Mouse (Mus musculus): ENCODE measurements at regions not wholly inside any gene's neighbourhood (a gene's known extent, or its start where the extent isn't known, plus 50 kb on each side); places are given as distances from the start of the nearest gene placed in this dataset.
"Not testable (repeated sequence)": the region's sequence is repeated elsewhere in the genome, so short reads cannot be mapped to it uniquely, and the experiment has no call there.

DNA sequence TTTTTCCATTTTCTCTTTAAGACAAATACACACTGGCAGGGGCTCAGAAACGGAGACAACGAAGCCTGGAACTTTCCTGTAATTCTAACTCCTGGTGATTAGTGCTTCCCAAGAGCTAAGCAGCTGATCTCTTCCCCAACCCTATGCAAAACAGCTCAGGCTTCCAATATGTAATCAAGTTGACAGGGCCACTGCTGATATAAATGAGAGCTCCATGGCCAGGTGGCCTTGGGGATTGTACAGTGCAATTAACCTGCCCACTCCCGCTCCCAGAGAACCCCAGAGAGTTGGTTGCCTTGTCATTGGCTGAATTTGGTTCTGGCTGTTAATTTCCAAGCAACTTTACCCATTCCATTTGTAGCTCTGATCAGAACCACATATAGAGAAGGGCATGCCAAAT is 67.8 kb downstream of the 4933415F23Rik start:
- no peak for DNase-seq

DNA sequence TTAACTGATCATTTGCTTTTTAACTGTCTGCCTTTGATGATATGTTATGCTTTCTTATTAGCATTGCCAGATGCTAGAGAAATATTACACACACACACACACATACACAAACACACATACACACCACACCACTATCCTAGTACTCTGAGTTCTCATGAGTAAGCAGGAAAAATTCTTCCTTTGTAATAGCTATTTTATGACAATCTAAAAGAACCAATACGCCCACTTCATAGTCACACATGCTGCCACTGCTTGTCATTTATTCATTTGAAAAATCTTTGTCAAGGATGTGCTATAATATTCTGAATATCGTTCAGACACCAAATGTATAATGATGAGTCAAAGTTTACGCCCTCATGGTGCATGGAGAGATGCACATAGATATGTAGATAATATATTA is 78.5 kb downstream of the 4933415F23Rik start:
- no peak for DNase-seq

DNA sequence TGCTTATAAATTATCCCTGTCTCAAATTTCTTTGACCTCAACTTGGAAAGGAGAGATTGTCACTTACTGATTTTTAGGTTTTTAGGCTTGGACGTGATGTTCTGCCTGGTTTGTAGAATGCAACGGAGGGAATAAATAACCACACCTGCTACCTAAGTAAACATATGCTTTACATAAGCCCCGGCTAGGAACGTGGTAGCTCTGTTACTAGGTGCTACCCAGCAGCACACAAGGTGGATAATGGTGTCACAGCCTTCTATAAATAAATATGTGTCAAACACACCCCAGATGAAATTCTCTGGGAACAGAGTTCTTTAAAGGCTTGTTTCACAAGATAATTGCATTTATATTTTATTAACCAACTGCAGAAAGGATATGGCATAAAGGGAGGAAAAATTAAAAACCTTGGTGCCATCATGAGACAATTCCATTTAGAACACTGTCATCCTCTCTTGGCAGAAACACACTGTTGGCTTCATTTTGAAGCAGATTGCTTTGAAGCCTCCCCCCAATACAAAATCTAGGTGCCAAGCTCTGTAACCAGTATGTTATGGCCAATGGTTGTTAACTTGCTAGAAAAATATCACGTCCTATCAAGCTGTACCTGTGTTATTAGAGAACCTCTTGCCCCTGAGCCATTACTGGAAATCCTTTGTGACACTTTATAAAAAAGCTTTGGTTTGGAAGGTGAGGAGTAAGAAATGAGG is 94.1 kb downstream of the 4933415F23Rik start:
- peak in 1 of 2 experiments; percentile 19 for DNase-seq

DNA sequence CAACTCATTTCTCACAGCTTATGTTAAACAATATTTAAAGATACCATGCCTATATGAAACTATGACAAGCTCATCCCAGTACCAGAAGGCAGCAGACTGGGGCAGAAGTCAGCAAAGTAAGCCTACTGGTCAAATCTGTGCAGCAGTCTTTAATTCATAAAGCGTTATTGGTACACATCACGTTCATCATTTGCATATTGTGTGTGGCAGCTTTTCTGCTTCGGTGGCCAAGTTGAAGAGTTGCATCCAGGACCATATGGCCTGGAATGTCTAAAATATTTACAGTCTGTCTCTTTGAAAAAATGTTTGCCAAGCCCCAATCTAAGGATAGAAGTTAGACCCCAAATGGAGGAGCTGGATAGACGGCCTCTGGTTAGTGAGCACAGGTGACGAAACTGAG is 97.2 kb downstream of the 4933415F23Rik start:
- DNase-seq: no peak

DNA sequence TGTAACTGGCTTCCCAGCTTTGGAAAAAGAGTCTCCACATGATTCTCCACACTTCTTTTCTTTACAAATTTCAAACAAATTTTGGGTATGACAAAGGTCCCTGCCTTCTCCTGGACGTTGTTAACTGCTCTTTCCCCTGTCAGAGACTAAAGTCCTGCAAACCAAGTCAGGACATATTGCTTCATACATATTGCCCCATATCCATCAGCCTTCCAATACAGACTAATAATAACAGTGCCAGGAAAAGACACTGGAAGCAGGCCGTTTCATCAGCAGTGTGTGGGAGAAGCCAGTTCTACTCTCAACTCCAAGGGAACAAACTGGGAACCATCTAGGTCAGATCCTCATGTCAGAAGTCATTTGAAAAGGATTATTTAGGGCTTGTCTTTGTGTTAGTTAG is 105.4 kb downstream of the 4933415F23Rik start:
- DNase-seq: no peak

DNA sequence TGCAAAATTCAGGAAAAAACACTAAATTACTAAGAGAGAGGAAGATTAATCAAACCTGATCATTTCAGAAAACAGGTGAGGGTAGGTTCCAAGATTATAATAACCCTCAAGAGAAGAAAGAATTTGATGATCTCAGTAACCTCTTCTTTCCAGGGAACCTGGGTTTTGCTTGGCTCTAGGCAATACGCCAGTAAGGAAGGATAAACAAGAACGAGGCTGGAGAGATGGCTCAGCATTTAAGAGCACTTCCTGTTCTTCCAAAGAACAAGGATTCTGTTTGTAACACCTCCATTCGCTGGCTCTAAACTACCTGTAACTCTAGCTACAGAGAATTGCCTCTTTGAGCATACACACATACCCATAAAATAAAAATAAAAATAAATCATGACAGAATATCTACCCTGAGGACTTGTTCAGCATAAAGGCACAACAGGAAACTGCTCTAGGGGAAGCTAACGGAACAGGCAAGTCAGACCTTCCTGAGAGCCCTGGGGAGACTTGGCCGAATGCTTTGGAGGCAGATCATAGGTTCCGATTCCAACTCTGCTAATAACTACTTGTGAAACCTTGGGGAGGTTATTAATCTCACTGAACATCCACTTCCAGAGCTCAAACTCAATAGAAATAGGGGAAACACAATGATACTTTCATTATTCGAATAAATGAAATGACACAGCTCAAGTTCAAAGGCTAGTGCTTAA is 112.4 kb downstream of the 4933415F23Rik start:
- no peak for DNase-seq

DNA sequence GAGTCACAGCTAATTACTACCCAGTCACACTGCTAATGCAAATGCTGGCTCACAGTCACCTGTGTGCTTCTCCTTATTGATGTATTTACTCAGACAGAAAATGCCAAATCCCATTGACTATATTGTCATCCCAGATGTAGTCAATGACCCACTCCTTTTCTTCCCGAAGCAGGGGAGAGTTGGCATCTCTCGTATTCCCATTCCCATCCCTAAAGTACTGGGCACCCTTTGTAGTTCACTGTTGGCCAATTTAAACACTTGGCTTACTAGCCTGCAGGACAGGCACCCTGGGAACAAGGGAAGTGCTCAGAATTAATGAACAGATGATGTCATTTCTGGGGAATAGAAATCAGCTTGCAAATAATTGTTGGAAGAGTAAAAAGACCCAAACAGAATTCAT is 114.5 kb downstream of the 4933415F23Rik start:
- no peak for DNase-seq

DNA sequence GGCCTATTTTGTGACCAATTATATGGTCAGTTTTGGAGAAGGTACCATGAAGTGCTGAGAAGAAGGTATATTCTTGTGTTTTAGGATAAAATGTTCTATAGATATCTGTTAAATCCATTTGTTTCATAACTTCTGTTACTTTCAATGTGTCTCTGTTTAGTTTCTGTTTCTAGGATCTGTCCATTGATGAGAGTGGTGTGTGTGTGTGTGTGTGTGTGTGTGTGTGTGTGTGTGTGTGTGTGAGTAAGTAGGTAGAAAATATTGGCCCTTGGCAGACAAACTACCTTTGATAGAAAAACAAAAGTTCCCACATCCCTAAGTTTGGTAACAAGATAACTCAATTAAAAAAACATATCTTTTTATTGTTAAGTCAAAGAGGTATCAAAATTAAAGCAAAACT is 117.8 kb downstream of the 4933415F23Rik start:
- DNase-seq: not testable (repeated sequence)

DNA sequence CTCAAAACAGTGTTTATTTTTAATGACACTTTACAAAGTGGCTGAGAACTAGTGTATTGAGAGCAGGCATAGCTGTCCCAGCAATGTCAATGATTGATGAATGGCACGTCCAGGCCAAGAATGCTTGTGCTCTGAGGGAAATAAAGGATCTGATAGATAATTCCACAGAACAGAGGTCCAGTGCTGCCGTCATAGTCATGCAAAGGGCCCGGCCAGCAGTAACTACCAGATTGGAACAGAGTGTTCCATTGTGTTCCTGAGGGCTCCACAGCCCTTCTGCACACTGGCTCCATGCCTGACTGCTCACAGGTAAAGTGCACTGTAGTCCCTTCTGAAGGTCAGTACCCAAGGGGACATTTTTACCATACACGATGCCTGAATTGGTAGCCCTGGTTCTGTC is 127.1 kb downstream of the 4933415F23Rik start:
- DNase-seq: no peak

DNA sequence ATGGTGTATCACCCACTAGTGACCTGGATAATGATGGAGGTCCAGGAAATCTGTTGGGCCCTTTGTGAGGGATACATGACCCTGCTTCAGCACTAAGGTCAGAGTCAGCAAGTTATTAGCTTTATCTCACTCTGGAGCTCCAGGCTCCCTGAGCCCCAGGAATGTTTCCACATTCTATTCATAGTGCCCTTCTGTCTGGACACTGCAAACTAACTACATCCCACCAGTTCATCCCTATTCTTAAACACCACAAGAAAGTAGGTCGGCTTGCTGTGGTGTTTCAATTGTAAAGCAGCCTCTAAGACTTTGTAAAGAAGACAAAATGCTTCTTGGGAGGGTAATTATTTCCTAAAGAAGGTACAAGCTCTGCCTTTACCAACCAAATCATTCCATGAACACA is 138.2 kb upstream of the Rims1 start:
- DNase-seq: no peak

DNA sequence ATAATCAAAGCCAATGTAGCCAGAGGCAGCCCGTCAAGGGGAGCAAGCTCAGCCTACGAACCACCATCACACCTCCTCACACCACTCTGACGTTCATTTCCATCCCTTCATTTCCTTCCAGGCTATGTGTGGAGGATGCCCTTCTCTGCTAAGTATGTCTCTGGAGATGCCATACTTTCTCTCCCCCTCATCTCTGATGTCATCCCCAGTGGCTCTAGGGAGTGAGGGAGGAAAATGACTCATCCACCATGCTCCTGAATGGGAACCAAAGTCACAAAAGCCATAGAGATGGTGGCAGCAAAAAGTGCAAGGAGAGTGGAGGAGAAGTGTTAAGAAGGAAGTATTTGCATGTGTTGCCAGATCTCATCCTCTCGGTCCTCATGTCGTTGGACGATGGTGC is 134.0 kb upstream of the Rims1 start:
- DNase-seq: no peak

DNA sequence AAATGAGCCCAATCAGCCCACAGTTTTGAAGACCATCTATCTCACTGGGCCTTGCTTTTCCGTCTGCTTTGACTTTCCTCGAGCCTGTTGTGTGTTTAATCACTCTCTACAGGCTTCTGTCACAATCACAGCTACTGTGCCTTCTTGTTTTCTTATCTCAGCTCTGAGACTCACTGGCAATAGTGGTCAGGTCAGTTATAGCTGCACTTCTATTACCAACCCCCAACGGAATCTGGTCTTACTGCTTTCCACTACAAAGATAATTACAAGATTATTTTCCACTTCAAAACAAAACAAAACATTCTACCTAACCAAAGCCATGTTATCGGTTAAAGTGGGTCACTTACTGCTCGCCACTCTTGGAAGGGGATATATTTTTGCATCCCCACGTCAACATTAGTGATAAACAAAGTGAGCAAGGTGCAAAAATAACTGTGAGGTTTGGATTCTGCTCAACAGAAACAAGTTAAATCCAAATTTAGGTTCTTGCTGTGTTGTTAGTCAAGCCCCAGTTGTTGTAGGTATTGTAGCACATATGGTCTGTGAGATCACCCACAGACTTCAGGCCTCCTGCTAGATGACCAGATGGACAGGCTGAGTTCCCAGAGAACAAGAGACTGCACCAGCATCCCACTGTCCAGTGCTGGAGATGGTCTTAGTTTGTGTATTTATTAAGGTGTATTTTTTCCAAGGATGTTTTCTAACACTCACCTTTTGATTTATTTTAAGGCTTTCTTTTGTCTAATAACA is 125.5 kb upstream of the Rims1 start:
- DNase-seq: no peak

DNA sequence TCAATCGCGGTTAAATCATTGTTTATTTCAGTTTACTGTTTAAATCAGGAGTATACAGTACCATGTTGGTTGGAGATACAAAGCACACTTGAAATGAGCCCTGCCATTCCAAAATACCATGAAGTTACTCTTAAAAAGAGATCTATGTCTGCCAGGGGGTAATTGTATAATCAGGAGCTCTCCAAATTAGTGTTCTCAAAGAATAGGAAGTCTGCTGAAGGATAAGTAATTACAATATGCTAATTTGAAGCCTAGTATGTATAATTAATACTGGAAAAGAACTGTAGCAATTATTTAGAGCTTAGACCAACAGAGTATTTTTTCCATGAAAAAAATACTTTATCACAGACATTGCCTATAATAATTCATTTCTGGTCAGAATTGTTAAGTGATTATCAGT is 97.2 kb upstream of the Rims1 start:
- no peak for DNase-seq

DNA sequence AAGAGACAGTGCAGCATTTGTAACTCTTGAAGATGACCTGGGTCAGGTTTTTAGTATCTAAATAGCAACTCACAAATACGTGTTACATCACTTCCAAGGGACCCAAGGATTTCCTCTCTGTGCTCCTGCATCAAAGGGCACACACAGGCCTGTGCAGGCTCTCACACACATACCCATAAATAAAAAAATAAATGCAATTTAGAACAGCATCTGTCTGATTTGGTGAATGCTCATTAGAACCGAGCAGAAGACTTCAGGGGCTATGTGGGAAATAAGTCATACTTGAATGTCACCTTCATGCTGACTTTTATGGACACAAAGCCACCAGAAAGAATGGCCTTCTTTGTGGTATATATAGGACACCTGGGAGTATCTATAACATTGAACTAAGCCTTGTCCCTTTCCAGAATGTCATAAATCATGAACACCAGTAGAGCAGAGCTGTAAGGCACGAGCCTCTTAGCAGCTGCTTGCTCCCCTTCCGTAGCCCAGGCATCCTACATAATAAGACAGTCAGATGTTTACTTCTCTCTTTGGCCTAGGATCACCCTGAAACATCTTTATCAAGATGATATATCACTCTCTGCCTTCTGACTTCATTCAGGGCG is 95.3 kb upstream of the Rims1 start:
- no peak for DNase-seq

DNA sequence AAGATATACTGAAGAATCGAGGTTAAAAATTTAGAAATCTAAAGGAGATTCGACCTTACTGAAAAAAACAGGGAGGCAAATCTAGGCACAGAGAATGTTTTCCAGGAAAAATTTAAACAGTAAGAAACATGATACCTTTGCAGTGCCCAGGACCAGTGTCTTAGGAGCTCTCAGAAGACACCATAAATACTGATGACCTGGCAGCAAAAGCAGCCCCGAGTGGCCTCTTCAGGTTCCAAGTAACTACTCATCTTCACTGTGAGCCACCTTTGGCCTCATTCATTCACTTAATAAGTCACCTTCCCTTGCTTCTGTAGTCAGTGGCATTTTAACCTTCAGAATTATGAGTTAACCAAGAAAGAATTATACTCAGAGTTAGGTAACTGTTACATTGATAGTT is 89.3 kb upstream of the Rims1 start:
- DNase-seq: no peak

DNA sequence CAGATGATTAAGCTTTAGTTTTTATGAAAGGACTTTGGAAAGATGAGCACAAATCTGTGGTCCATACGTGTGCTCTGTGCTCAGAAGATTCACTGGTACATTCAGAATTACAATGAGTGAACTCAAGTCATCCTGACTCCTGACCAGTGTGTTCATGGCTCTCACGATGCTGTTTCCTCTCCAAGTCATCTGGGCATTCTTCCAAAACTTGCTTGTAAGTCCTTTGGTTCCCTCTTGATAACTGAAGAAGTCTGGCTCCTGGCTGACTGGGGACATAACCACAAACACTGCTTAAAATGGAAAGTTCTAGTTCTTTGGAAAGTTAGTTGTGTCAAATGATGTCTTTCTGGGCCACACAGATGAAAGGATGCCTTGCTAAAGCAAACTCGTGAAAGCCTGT is 57.2 kb upstream of the Rims1 start:
- DNase-seq: no peak

All from layer of hippocampus, postnatal 36 days (tissue).